Mouse (Mus musculus) heart, postnatal 36 days (tissue): ENCODE measurements at regions not wholly inside any gene's neighbourhood (a gene's known extent, or its start where the extent isn't known, plus 50 kb on each side); places are given as distances from the start of the nearest gene placed in this dataset.

Source experiments
- DNase-seq, 2 experiments: peaks; one replicate each; pipeline ENCODE4 v3.0.0; 2021 to 2022
- intact Hi-C: fragments of 180-260 bp; cut with DNase I; formaldehyde crosslinking; loops from one replicate; pipeline ENCODE4 v1.15.1; 2025

DNA sequence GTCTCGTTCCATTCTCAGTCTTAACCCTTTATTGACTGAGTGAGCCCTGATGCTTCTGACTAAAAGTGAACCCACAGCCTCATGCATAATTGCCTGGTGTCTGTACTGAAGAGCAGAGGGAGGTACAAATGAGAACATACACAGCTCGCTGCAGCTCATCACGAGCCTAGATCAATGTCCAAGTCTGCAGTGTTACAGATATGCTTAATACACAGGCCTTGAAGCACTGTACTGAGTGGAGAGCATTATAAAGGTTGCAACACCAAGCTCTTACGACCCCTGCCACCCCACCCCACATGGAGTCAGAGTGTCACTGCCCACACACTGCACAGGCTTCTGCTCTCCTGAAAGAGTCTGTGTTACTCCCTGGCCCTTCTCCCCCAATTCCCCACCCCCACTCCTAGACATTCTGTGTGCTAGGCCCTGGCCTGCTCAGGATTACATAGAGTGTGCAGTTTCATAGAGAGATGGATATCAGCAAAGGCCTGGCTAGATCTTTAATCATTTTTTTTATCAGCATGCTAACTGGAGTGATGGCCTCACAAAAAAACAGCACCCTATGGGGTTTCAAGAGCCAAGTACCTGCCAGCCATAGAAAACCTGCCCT, 108.5 kb upstream of the Gm12830 start:
- intact Hi-C loops = no loop called here
- no peak for DNase-seq

DNA sequence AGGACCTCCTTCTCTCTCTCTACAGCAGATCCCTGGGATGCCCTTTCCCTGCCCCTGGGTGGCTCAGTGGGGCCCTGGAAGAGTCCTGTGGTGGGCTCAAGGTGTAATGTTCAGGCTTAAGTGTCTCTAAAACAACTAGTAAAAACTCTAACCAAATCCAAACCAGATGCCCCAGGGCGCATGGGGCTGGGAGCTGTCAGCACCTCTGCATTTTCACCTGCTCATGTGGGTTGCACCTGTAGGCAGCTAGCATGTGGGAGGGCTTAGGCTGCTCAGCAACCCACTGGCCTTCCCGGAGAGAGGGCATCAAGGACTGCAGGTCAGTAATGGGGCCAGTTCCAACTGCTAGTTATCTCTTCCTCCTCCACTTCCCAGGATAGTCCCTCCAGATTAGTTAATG, 104.8 kb upstream of the Gm12830 start:
- intact Hi-C loops = no loop called here

DNA sequence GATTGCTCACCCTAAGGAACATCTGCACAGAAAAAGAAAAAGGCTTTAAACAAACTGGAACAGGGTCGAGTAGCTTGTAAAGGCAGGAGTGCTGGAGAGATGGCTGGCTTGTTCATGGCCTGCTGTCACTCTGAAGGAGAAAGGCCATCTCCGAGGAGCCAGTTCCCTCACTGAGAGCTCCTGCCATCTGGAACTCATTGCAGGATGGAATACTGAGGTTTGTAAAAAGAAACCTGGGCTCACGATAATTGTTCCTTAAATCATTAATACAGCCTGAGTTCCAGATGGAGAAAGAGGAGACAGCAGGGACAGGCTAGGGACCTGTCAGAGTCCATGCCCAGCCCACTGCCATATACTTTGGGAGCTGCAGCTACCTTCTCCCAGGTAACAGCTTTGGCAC, 100.8 kb upstream of the Gm12830 start:
- no peak for DNase-seq
- intact Hi-C loops = no loop called here

More for the DNA sequence above, 104.8 kb upstream of the Gm12830 start:
- DNase-seq = no peak

DNA sequence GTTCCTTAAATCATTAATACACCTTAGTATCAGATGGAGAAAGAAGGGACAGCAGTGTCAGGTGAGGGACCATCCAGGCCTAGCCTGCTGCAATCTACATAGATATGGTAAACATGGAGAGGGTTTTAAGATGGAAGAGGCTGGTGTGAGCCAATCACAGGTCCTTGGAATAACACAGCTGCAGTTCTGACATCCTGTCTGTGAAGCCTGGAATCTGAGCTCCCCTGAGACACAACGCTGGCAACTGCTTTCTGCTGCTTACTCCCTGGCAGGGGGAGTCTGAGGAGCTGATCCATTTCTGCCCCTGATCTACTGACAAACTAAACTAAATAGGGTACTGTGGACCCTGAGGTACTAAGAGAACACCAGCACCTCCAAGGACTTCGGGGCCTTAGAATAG, 100.1 kb upstream of the Gm12830 start:
- intact Hi-C loops = no loop called here
- no peak for DNase-seq

DNA sequence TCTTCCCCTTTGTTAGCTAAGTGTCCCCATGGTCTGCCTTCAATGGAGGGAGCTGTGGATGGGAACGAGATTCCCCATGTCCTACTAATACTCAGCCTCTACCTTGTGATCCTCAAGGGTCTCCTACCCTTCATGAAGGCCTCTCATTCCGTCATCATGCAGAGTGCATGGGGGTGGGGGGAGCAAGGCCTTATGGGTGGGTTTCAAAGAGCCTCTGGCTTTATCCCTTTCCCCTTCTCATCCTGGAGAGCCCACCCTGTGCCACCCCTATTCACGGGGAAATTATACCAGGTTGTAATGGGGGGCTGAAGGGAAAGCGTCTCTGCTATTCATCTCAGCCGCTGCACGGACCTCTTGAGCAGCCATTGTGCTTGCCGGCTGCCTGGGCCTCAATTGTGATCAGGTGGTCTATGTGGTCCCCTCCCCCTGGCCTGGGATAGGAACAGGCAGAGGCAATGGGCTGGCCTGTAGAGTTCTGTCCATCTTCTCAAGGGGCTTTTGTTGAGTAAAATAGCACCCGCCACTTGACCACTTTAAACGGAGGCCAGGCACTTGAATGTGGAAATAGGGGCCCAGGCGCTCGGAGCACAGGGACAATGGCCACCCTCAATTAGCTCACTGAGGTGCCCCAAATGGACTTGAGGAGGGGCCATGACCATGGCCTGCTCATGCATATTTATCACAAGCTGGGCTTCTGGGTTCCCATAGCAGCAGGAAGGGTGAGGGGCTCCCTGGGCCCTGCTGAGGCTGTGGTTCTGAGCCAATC, 93.1 kb upstream of the Gm12830 start:
- intact Hi-C loops = no loop called here
- no peak for DNase-seq

DNA sequence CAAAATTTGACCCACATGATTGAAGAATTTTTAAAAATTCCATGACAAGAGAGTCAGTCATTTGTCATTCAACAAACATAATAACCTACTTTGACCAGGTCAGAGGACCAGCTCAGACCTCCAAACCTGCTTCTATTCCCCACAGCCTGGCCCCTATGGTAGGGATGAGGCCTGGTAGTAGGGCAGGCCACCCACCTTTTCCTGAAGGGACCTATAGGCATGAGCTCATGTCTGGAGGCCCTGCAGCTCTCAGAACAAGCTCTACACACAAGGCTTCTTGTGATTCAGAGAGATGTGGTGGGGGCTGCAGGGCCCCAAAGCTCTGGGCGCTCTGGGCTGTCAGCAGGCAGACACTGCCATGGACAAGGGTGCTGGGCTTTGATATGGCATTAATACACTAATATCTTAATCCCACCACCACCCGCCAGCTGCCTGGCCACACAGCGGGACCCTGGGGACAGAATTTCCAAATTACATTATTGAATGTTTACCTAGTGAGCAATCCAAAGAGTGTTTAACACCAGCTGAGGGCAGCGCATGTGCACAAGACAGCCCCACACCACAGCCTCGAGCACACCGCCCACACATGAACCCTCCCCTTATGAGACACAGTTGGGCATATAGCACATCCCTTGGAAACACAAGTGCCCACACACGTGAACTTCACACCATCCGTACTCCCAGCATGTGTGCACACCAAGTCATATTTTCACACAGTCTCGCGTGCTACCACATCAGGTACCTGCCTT, 88.1 kb upstream of the Gm12830 start:
- no peak for DNase-seq
- intact Hi-C loops = no loop called here

DNA sequence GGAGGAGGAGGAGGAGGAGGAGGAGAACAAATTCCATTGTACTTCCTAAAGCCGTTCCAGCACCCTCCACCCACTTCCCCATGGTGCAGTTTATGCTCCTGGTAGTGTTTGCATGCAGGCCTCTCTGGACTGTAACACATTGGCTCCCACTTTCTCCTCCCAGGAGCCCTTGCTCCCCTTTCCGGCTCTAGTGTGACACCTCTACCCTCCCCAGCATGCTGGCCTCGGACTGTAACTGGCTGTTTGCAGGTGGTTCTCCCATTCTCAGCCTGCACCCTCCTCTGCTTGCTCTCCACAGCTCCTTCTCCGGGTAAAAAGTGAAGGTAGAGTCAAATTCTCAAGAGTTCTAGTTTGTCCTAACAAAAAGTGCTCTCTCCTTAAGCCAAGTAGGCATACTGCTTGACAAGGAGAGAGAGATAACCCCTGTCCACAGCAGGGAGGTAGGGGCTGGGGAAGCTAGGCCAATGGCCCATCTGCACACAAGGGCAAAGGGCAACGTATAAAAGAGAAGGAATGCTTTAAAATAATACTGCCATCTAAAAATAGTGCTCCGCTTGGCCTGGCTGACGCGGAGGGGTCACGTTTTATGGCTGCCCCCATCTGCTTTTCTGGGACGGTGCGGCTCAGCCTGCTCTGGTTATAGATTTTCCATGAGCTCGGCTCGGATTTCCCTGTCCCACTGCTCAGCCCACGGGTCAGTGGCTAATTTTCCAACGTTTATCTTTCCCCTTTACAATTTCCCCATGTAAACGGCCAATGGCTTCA, 82.4 kb upstream of the Gm12830 start:
- intact Hi-C loops = no loop called here
- DNase-seq = no peak

DNA sequence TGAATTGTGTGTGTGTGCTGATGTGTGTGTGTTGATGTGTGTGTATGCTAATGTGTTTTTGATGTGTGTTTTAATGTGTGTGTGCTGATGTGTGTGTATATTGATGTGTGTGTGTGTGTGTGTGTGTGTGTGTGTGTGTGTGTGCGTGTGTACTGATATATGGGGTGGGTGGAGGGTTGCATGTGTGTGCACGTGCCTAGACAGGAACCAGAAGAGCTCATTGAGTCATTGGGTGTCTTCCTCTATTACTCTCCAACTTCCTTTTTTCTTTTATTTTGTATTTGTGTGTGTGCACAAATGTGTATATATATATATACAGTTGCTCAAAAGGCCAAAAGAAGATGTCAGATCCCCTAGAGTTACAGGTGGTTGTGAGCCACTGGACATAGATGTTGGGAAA, 73.4 kb upstream of the Gm12830 start:
- no peak for DNase-seq
- intact Hi-C loops = no loop called here

DNA sequence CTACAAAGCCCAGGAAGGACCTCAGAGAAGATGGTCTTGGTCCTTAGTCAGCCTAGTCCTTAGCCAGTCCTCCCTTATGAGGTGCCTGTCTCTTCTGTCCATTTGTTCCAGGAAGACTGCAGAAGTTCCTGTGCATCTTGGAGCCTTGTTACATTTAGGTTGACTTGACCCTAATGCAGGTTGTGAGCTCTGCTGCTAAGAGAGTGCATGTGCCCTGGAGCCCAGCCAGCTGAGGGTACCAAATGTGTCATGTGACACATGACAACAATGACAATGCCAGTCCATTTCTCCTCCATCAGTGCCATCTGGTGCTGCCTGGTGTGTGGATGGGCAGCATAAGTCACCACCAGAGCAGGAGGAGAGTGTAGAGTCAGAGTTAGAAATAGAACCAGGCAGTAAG, 61.7 kb upstream of the Gm12830 start:
- intact Hi-C loops = no loop called here
- no peak for DNase-seq

DNA sequence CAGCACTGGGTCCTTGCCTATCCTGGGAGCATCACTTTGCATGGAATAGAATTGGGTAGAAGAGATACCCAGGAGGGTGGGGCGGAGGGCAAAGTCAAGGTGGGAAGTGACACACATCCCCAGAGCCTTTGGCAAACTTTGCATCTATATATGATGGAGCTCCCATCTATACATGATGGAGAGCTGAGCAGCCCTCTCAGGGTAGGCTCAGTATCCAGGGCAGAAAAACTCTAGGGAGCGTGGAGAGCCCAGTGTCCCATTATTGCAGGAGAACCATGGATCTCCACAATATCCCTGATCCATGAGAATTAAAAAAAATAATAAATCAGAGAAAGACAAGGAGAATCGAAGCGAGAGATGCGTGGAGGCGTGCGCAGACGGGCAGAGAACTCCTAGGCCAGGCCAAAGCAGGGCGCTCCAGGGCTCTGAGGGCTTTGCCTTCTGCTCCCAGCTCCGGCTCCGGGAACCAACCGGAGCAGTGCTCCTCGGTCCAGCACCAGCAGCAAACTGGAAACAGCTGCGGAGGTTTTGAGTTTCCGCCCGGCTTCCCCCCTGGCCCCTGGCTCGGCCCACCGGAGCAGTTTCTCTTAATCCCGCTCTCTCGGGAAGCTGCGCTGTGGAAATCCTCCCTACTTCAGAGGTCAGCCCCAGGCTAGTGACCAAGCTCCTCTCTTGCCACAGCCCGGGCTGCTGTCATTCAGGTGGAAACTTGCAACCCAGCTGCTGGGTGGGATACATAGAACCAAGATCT, 54.7 kb upstream of the Gm12830 start:
- intact Hi-C loops = no loop called here
- no peak for DNase-seq
